ENCODE assay signal across 18 mouse cellular contexts in the genomic region with DNA sequence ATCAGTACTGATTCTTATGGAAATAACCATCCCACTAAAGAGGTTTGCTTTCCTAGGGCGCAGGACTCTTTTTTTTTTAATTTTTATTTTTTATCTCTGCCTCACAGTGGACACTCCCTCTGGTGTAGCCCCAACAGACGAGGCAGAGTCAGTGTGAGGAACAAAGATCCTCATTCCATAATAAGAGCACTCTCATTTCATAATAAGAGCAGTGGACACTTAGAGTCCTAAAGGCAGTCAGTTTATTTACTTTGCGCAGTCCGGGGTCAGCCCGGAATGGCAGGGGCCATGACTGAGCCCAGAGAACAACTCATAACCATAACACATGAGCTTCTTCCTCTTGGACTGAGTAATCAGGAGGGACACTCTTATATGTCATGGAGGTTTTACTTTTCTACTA. TPM values are rescaled to one million over a fixed set of nuclear protein-coding genes. Genes with fewer than 3 reads are reported as not detected.
"Had no signal": no experiment of that assay in that cellular context is flagged by ENCODE, and none has a peak within 500 bp of the region (broad histone marks: within the 10 kb centered on the region; RNA-seq: fewer than 3 reads in every experiment).

No protein-coding gene starts in this region.

- DNase-seq: kidney, adult 2 months; kidney, postnatal 4 days; liver; liver, embryonic 13.5 days; liver, postnatal 0 days; right cerebral cortex, postnatal 14 days; thymus, adult 2 months; thymus, postnatal 25 days had no signal

- H3K4me1 ChIP-seq: intestine, embryonic 15.5 days; kidney, embryonic 15.5 days; liver, embryonic 13.5 days; midbrain, embryonic 15.5 days; neural tube, embryonic 12.5 days; stomach, embryonic 15.5 days had no signal

- H3K4me3 ChIP-seq: intestine, embryonic 15.5 days; kidney, embryonic 15.5 days; limb, embryonic 12.5 days; liver, embryonic 13.5 days; midbrain, embryonic 15.5 days; neural tube, embryonic 12.5 days; stomach, embryonic 15.5 days had no signal

- H3K36me3 ChIP-seq: intestine, embryonic 15.5 days; kidney, embryonic 15.5 days; limb, embryonic 12.5 days; liver, embryonic 13.5 days; midbrain, embryonic 15.5 days; neural tube, embryonic 12.5 days; stomach, embryonic 15.5 days had no signal

- ATAC-seq: intestine, embryonic 15.5 days; liver, postnatal 0 days; midbrain, embryonic 15.5 days had no signal

- H3K27me3 ChIP-seq: intestine, embryonic 15.5 days; kidney, embryonic 15.5 days; limb, embryonic 12.5 days; liver, embryonic 13.5 days; midbrain, embryonic 15.5 days; neural tube, embryonic 12.5 days; stomach, embryonic 15.5 days had no signal

- H3K27ac ChIP-seq: intestine, embryonic 15.5 days; kidney, embryonic 15.5 days; limb, embryonic 12.5 days; liver, embryonic 13.5 days; midbrain, embryonic 15.5 days; neural tube, embryonic 12.5 days; stomach, embryonic 15.5 days had no signal

- H3K4me2 ChIP-seq: intestine, embryonic 15.5 days; kidney, embryonic 15.5 days; limb, embryonic 12.5 days; liver, embryonic 13.5 days; midbrain, embryonic 15.5 days; neural tube, embryonic 12.5 days; stomach, embryonic 15.5 days had no signal

- H3K9ac ChIP-seq: intestine, embryonic 15.5 days; kidney, embryonic 15.5 days; limb, embryonic 12.5 days; liver, embryonic 13.5 days; liver, postnatal 0 days; midbrain, embryonic 15.5 days; neural tube, embryonic 12.5 days; stomach, embryonic 15.5 days had no signal

- H3K9me3 ChIP-seq: intestine, embryonic 15.5 days; kidney, embryonic 15.5 days; limb, embryonic 12.5 days; liver, embryonic 13.5 days; midbrain, embryonic 15.5 days; neural tube, embryonic 12.5 days; stomach, embryonic 15.5 days had no signal

RNA-seq across cellular contexts. Expression of a gene that starts 9.3 kb away (rescaled TPM):
- polyA plus RNA-seq: intestine, embryonic 15.5 days; kidney, adult 2 months; kidney, embryonic 15.5 days; limb, embryonic 12.5 days; liver, embryonic 13.5 days; liver, postnatal 0 days; lung, embryonic 16.5 days; midbrain, embryonic 15.5 days; neural tube, embryonic 12.5 days; spleen, adult 2 months; stomach, embryonic 15.5 days; testis, adult 2 months; thymus, adult 2 months; urinary bladder, adult 2 months had no signal
